Mouse (Mus musculus) neural tube, embryonic 15.5 days (tissue): ENCODE measurements around the gene Spdye4b. TPM values are rescaled to one million over a fixed set of nuclear protein-coding genes. Genes with fewer than 3 reads are reported as not detected.
"Not testable (repeated sequence)": the region's sequence is repeated elsewhere in the genome, so short reads cannot be mapped to it uniquely, and the experiment has no call there.

ENCODE experiments used
- ATAC-seq: fragments of 200-750 bp; cut with Nextera tagmentation; 2 replicates; pipeline ENCODE4 v1.8.0; 2017; ENCODE audit warnings: mild to moderate bottlenecking, moderate TSS enrichment, moderate library complexity; ENCODE audit not compliant: low FRiP score
- H3K27ac ChIP-seq: fragments of 300-500 bp; sonication (generic); replicated peaks from 2 replicates; pipeline ENCODE4 v1.5.1; 2015; ENCODE audit warnings: mild to moderate bottlenecking, inconsistent platforms
- H3K27me3 ChIP-seq: fragments of 300-500 bp; sonication (generic); replicated peaks from 2 replicates; pipeline ENCODE4 v1.6.1; 2015; ENCODE audit warnings: inconsistent platforms
- H3K36me3 ChIP-seq: fragments of 300-500 bp; sonication (generic); 2 replicates; pipeline ENCODE4 v1.6.1; 2015; ENCODE audit warnings: inconsistent platforms
- H3K4me1 ChIP-seq: fragments of 300-500 bp; sonication (generic); 2 replicates; pipeline ENCODE4 v1.6.1; 2015; ENCODE audit warnings: inconsistent platforms
- H3K4me2 ChIP-seq: fragments of 300-500 bp; sonication (generic); 2 replicates; pipeline ENCODE4 v1.6.1; 2015; ENCODE audit warnings: inconsistent platforms, mild to moderate bottlenecking, moderate library complexity
- H3K4me3 ChIP-seq: fragments of 300-500 bp; sonication (generic); replicated peaks from 2 replicates; pipeline ENCODE4 v1.5.1; 2015; ENCODE audit warnings: mild to moderate bottlenecking, inconsistent platforms
- H3K9ac ChIP-seq: fragments of 300-500 bp; sonication (generic); replicated peaks from 2 replicates; pipeline ENCODE4 v1.6.1; 2015; ENCODE audit warnings: mild to moderate bottlenecking, inconsistent platforms
- H3K9me3 ChIP-seq: fragments of 300-500 bp; sonication (generic); replicated peaks from 2 replicates; pipeline ENCODE4 v1.6.1; 2016; ENCODE audit warnings: inconsistent platforms
- WGBS: fragments of 180-500 bp; shearing (Covaris S2); methylation state at CpG from one replicate; pipeline ENCODE4 v1.1.7; 2015; ENCODE audit warnings: mixed read lengths; 5-methylcytosine and 5-hydroxymethylcytosine counted together
- polyA plus RNA-seq: library from polyadenylated mRNA; unstranded; fragments of >200 nt; fragmentation: Nextera tagmentation; extraction: Ambion mirVana; gene quantifications from 2 replicates; pipeline ENCODE4 v1.2.1, GENCODE M21; 2015

Gene Spdye4b
- polyA plus RNA-seq, result not detected in 2 replicates

DNA sequence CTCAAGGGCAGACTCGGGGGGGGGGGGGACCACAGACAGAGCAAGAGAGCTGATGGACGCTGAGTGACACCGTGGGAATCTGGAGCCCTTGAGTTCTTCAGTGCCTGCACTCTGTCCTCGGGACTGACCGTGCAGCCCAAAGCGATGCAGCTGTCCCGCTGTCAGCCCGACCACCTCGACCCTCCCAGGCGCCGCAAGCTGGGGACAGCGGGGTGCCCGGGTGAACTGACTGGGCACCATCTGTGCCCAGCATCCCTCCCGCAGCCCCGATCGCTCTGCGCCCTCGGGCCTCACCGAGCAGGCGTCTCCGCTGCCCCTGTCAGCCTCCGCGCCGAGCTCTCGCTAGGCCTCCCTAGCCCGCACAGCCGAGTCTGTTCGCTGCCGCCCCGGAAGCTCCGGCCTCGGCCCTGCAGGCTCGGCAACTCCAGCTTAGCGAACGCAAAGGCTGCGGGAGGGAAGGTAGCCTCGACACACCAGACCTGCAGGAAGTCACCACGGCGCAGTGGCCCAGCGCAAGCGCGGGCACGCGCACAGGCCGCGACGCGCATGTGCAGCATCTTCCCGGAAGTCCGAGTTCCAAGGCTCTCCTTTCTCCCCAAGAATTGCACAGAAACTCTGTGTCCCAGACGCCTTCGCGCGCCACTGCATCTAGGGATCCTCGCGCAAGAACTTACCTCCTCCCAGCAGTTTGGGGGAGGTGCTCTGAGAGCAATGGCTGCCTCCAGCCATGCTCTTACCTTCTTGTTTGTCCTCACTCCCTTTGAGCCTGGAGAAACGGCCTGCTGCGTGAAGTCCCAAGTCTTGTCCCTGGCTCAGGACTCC lies at the start of gene Spdye4b, which contains the start of gene Rbak:
Gene Spdye4b, plus strand, starts transcription at position 763 of the 822 bp plus-strand sequence.
Gene Rbak, minus strand, starts transcription at position 521 of the 822 bp plus-strand sequence.
- Histone ChIP-seq H3K9me3 (no peaks in the 10 kb centered on the region), H3K4me2 (peak within 1 kb of the TSS; percentile 80), H3K27ac (peak within 1 kb of the TSS; percentile 91), H3K4me3 (peak within 1 kb of the TSS; percentile 79), H3K36me3 (peaks cover 32% of the 10 kb centered on the region), H3K27me3 (no peaks in the 10 kb centered on the region), H3K9ac (peak within 1 kb of the TSS; percentile 94), H3K4me1 (peaks cover 14% of the 10 kb centered on the region)
- WGBS, result under 1% methylated on average over 58 of the region's 58 CpGs
- ATAC-seq, result peak; percentile 96

GRCm38 (mm10) chr5:143132935-143133514 lies 47.8 kb upstream of the Spdye4b start:
- Histone ChIP-seq H3K4me2 (no peak overlapping the region), H3K9me3 (peaks cover 13% of the 10 kb centered on the region; the same call in 1 of the 2 replicates), H3K36me3 (no peaks in the 10 kb centered on the region), H3K27me3 (no peaks in the 10 kb centered on the region), H3K4me1 (no peaks in the 10 kb centered on the region), H3K4me3 (no peak overlapping the region), H3K9ac (no peak overlapping the region), H3K27ac (no peak overlapping the region)
- 87% methylated on average over 13 of the region's 13 CpGs for WGBS
- no peak for ATAC-seq

GRCm38 (mm10) chr5:143134216-143135010 lies 46.4 kb upstream of the Spdye4b start:
- H3K9me3 ChIP-seq, H3K4me1 ChIP-seq, H3K27me3 ChIP-seq, H3K4me2 ChIP-seq, H3K9ac ChIP-seq, ATAC-seq, H3K36me3 ChIP-seq, H3K4me3 ChIP-seq, H3K27ac ChIP-seq: not testable (repeated sequence)
- 90% methylated on average over 4 of the region's 6 CpGs for WGBS

DNA sequence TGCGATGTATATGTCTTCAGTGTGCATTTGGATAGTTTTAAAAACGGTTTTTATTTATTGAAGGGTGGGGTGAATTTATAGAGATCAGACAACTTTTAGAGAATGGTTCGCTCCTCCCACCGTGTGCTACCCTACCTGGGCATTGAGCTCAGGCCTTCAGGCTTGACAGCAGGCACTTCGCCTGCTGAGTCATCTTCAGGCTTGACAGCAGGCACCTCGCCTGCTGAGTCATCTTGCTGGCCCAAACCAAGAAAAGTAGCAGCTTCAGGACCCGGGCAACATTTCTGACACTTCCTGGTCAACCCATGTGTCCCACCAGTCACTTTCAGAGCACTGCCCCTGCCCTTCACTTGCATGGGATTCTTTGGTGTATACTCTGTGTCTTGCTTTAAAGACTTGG lies 45.8 kb upstream of the Spdye4b start:
- no peaks in the 10 kb centered on the region for H3K4me1 ChIP-seq
- H3K4me3 ChIP-seq, result no peak overlapping the region
- H3K27ac ChIP-seq, result no peak overlapping the region
- 95% methylated on average over 7 of the region's 7 CpGs for WGBS
- H3K27me3 ChIP-seq, result no peaks in the 10 kb centered on the region
- no peak overlapping the region for H3K9ac ChIP-seq
- no peaks in the 10 kb centered on the region for H3K9me3 ChIP-seq
- H3K36me3 ChIP-seq, result no peaks in the 10 kb centered on the region
- no peak for ATAC-seq
- H3K4me2 ChIP-seq, result no peak overlapping the region

- no peaks in the 10 kb centered on the region for H3K9me3 ChIP-seq
Measured at GRCm38 (mm10) chr5:143137580-143137979, 43.2 kb upstream of the Spdye4b start.

DNA sequence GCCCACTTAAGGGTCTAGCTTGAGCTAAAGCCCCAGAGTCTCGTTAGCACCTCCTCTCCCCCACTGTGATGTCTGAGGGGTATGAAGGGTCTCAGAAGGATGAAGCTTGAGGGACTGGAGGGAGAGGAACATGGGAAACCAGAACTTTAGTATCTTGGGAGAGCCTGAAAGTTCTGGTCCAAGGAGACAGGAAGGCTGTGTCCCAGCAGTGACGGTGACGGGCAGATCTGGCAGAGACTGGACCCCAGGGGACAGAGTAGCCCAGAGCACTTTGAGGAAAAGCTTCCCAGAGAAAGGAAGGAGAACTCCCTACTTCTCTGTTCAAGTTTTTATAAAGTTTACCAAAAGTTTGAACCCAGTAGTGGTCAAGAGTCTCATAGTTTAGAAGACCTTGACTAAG lies 33.3 kb upstream of the Spdye4b start, which contains the start of gene Olfr718-ps1:
Gene Olfr718-ps1, minus strand, starts transcription at position 101 of the 400 bp plus-strand sequence.
- Histone ChIP-seq H3K27me3 (no peaks in the 10 kb centered on the region), H3K4me1 (no peaks in the 10 kb centered on the region), H3K27ac (no peak within 1 kb of the TSS), H3K36me3 (no peaks in the 10 kb centered on the region), H3K4me3 (no peak within 1 kb of the TSS), H3K9me3 (no peaks in the 10 kb centered on the region), H3K9ac (no peak within 1 kb of the TSS), H3K4me2 (no peak within 1 kb of the TSS)
- no peak for ATAC-seq
- WGBS, result 70% methylated on average over 3 of the region's 3 CpGs

More at GRCm38 (mm10) chr5:143137580-143137979, 43.2 kb upstream of the Spdye4b start:
- ATAC-seq, result no peak
- 93% methylated on average over 13 of the region's 13 CpGs for whole genome bisulfite sequencing
- no peak overlapping the region for H3K4me2 ChIP-seq
- no peak overlapping the region for H3K4me3 ChIP-seq
- H3K27me3 ChIP-seq, result no peaks in the 10 kb centered on the region
- no peak overlapping the region for H3K27ac ChIP-seq
- H3K36me3 ChIP-seq, result no peaks in the 10 kb centered on the region
- no peak overlapping the region for H3K9ac ChIP-seq
- no peaks in the 10 kb centered on the region for H3K4me1 ChIP-seq

DNA sequence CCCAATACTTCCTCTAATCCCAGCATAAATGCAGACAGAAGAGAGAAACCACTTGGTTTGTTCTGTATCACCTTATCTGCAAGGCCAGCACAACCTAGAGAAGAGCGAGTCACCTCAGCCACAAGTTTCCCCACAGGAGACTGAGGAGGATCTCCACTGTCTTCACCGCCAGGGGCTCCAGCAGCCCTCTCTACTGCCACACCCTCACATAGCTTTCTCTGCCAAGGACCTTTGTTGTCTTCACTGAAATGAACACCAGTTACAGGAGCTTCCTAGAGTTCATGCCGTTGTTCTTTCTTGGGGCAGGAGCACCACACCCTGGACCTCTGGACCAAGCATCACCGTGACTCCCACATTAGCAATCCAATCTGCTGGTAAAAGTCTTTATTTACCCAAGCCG lies 32.2 kb upstream of the Spdye4b start:
- H3K27me3 ChIP-seq, result no peaks in the 10 kb centered on the region
- H3K27ac ChIP-seq, result no peak overlapping the region
- no peaks in the 10 kb centered on the region for H3K36me3 ChIP-seq
- no peak overlapping the region for H3K9ac ChIP-seq
- WGBS, result 90% methylated on average over 5 of the region's 5 CpGs
- ATAC-seq, result no peak
- no peak overlapping the region for H3K4me2 ChIP-seq
- no peak overlapping the region for H3K4me3 ChIP-seq
- no peaks in the 10 kb centered on the region for H3K9me3 ChIP-seq
- no peaks in the 10 kb centered on the region for H3K4me1 ChIP-seq

DNA sequence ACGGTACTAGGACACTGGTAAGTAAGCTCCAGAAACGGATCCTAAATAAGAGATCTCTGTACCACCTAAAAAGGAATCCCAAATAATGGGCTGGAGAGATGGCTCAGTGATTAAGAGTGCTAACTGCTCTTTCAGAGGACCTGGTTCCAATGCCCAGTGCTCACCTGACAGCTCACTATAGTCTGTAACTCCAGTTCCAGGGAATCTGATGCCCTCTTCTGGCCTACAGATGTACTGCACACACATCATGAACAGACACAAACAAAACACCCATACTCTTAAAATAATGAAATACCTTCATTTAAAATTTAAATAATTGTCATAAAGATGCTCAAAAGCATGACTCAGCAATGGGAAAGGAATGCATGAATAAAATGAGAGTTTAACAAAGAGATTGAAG lies 31.3 kb upstream of the Spdye4b start:
- Histone ChIP-seq H3K4me2 (no peak overlapping the region), H3K36me3 (no peaks in the 10 kb centered on the region), H3K27me3 (no peaks in the 10 kb centered on the region), H3K9ac (no peak overlapping the region), H3K27ac (no peak overlapping the region), H3K9me3 (no peaks in the 10 kb centered on the region), H3K4me1 (no peaks in the 10 kb centered on the region), H3K4me3 (no peak overlapping the region)
- ATAC-seq, result no peak
- 97% methylated on average over 2 of the region's 2 CpGs for WGBS

- Histone ChIP-seq H3K36me3 (no peaks in the 10 kb centered on the region), H3K27ac (no peak overlapping the region), H3K4me1 (no peaks in the 10 kb centered on the region), H3K9me3 (no peaks in the 10 kb centered on the region), H3K4me2 (no peak overlapping the region), H3K9ac (no peak overlapping the region), H3K27me3 (0 out of 2 replicates have a peak, but pooled peaks cover 4% of the 10 kb centered on the region), H3K4me3 (no peak overlapping the region)
- ATAC-seq, result no peak
- WGBS, result 76% methylated on average over 2 of the region's 2 CpGs
Measured at GRCm38 (mm10) chr5:143150044-143150443, 30.8 kb upstream of the Spdye4b start.

DNA sequence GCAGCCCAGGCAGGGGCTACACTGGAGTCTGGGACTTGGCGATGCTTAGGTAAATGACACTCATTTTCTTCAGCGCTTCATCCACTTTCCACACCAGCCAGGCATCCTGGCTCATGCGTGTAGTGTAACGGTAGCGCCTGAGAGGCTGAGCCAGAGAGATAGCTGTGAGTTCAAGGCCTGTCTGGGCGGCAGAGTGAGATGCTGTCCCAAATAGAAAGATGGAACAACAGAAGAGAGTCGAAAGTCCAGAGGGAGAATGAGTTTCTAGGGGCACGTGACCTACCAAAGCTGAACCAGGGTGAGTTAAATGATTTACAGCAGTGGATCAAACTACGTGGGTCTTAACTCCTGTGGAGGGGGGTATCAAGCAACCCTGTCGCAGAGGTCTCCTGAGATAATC lies 27.1 kb upstream of the Spdye4b start:
- no peaks in the 10 kb centered on the region for H3K36me3 ChIP-seq
- no peaks in the 10 kb centered on the region for H3K9me3 ChIP-seq
- no peak overlapping the region for H3K4me2 ChIP-seq
- peaks cover 4% of the 10 kb centered on the region for H3K4me1 ChIP-seq
- no peak overlapping the region for H3K4me3 ChIP-seq
- H3K27ac ChIP-seq, result no peak overlapping the region
- ATAC-seq, result no peak
- peaks cover 32% of the 10 kb centered on the region for H3K27me3 ChIP-seq
- 91% methylated on average over 10 of the region's 10 CpGs for WGBS
- no peak overlapping the region for H3K9ac ChIP-seq

DNA sequence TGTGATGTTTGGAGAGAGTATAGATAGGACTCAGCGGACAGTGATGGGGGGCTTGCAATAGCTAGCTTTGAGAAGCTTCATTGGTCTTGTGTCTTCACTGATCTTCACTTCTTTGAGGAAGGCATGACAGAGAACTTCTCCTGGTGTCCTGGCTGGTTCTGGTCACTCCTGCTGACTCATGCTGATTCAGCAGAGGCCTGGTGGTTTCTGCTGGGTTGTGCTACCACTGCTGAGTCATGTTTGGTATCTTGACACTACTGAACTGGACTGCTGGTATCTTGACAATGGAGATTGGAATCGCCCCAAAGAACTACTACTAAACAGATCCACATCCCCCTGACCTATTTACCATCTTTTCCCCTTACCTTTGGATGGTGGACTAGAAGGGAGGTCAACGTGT lies 25.3 kb upstream of the Spdye4b start:
- H3K9ac ChIP-seq, result no peak overlapping the region
- peaks cover 4% of the 10 kb centered on the region for H3K4me1 ChIP-seq
- H3K4me2 ChIP-seq, result no peak overlapping the region
- H3K27me3 ChIP-seq, result peaks cover 38% of the 10 kb centered on the region
- no peak overlapping the region for H3K27ac ChIP-seq
- no peak overlapping the region for H3K4me3 ChIP-seq
- ATAC-seq, result no peak
- WGBS, result 91% methylated on average over 3 of the region's 3 CpGs
- no peaks in the 10 kb centered on the region for H3K9me3 ChIP-seq
- H3K36me3 ChIP-seq, result no peaks in the 10 kb centered on the region
